Mouse (Mus musculus) heart, postnatal 0 days (tissue): ENCODE measurements at regions not wholly inside any gene's neighbourhood (a gene's known extent, or its start where the extent isn't known, plus 50 kb on each side); places are given as distances from the start of the nearest gene placed in this dataset.
A peak's percentile ranks its signal among the peaks of the same experiment; 100 is the strongest.

Source experiments
- ATAC-seq: fragments of 200-750 bp; cut with Nextera tagmentation; 2 replicates; pipeline ENCODE4 v1.8.0; 2017; ENCODE audit warnings: low read depth, moderate number of reproducible peaks, moderate library complexity; ENCODE audit not compliant: insufficient read depth
- DNase-seq: peaks from one replicate; pipeline ENCODE4 v3.0.0-alpha.2; 2016; ENCODE audit warnings: low spot score
- H3K27ac ChIP-seq: fragments of 300-500 bp; sonication (generic); 2 replicates; pipeline ENCODE4 v1.5.1; 2014; ENCODE audit warnings: low read depth, mild to moderate bottlenecking
- H3K27me3 ChIP-seq: fragments of 300-500 bp; sonication (generic); 2 replicates; pipeline ENCODE4 v1.6.1; 2014; ENCODE audit warnings: low read length, mixed read lengths; ENCODE audit not compliant: control insufficient read depth, insufficient read depth
- H3K36me3 ChIP-seq: fragments of 300-500 bp; sonication (generic); replicated peaks from 2 replicates; pipeline ENCODE4 v1.6.1; 2014; ENCODE audit warnings: low read length, mixed read lengths; ENCODE audit not compliant: control insufficient read depth, insufficient read depth
- H3K4me1 ChIP-seq: fragments of 300-500 bp; sonication (generic); 2 replicates; pipeline ENCODE4 v1.6.1; 2014; ENCODE audit warnings: antibody characterized with exemption; ENCODE audit not compliant: control insufficient read depth, insufficient read depth
- H3K4me2 ChIP-seq: fragments of 300-500 bp; sonication (generic); 2 replicates; pipeline ENCODE4 v1.6.1; 2014; ENCODE audit warnings: low read depth, mild to moderate bottlenecking, low read length, moderate library complexity
- H3K4me3 ChIP-seq: fragments of 300-500 bp; sonication (generic); 2 replicates; pipeline ENCODE4 v1.5.1; 2014; ENCODE audit warnings: low read depth, low read length
- H3K9ac ChIP-seq: fragments of 300-500 bp; sonication (generic); replicated peaks from 2 replicates; pipeline ENCODE4 v1.6.1; 2014; ENCODE audit warnings: low read depth, low read length, mixed read lengths
- H3K9me3 ChIP-seq: fragments of 300-500 bp; sonication (generic); replicated peaks from 2 replicates; pipeline ENCODE4 v1.6.1; 2016; ENCODE audit warnings: low read length; ENCODE audit not compliant: control insufficient read depth
- CTCF ChIP-seq: IDR thresholded peaks from 2 replicates; pipeline ENCODE4 v1.5.1; 2016; ENCODE audit warnings: antibody characterized with exemption, control low read depth, low read depth
- EP300 ChIP-seq: IDR thresholded peaks from 2 replicates; pipeline ENCODE4 v1.6.1; 2016; ENCODE audit warnings: antibody characterized with exemption, low read depth
- WGBS: fragments of 180-500 bp; shearing (Covaris S2); extraction: QIAGEN DNeasy Blood & Tissue Kit; methylation state at CpG from one replicate; pipeline ENCODE4 v1.1.7; 2014; 5-methylcytosine and 5-hydroxymethylcytosine counted together

GRCm38 (mm10) chr15:97598270-97598669, 107.4 kb downstream of the Rpap3 start:
- Histone ChIP-seq H3K4me2 (no peak overlapping the region), H3K27ac (no peak overlapping the region), H3K4me1 (no peaks in the 10 kb centered on the region; the same call in 1 of the 2 replicates), H3K9ac (no peak overlapping the region), H3K9me3 (no peaks in the 10 kb centered on the region), H3K4me3 (no peak overlapping the region), H3K27me3 (no peaks in the 10 kb centered on the region), H3K36me3 (no peaks in the 10 kb centered on the region)
- TF ChIP-seq EP300 (no peak), CTCF (no peak)
- ATAC-seq (no peak), DNase-seq (no peak)
- 60% methylated on average over 8 of the region's 8 CpGs for WGBS

GRCm38 (mm10) chr15:97596514-97597081, 109.0 kb downstream of the Rpap3 start:
- H3K4me3 ChIP-seq, result no peak overlapping the region
- 57% methylated on average over 8 of the region's 8 CpGs for WGBS
- TF ChIP-seq EP300, result no peak
- no peak for TF ChIP-seq CTCF

GRCm38 (mm10) chr15:97595284-97595796, 110.3 kb downstream of the Rpap3 start:
- H3K9me3 ChIP-seq, result no peaks in the 10 kb centered on the region
- no peaks in the 10 kb centered on the region for H3K36me3 ChIP-seq
- no peaks in the 10 kb centered on the region for H3K27me3 ChIP-seq
- H3K4me2 ChIP-seq, result no peak overlapping the region
- no peak overlapping the region for H3K27ac ChIP-seq
- no peak overlapping the region for H3K4me3 ChIP-seq
- TF ChIP-seq EP300, result no peak
- no peak for TF ChIP-seq CTCF
- no peak overlapping the region for H3K9ac ChIP-seq
- ATAC-seq (no peak), DNase-seq (no peak)
- no peaks in the 10 kb centered on the region; the same call in 1 of the 2 replicates for H3K4me1 ChIP-seq
- WGBS, result 69% methylated on average over 6 of the region's 6 CpGs

More at GRCm38 (mm10) chr15:97596514-97597081, 109.0 kb downstream of the Rpap3 start:
- no peak overlapping the region for H3K27ac ChIP-seq
- H3K4me1 ChIP-seq, result no peaks in the 10 kb centered on the region; the same call in 1 of the 2 replicates
- no peaks in the 10 kb centered on the region for H3K36me3 ChIP-seq
- DNase-seq (no peak), ATAC-seq (no peak)
- H3K9me3 ChIP-seq, result no peaks in the 10 kb centered on the region
- H3K9ac ChIP-seq, result no peak overlapping the region
- no peak overlapping the region for H3K4me2 ChIP-seq
- H3K27me3 ChIP-seq, result no peaks in the 10 kb centered on the region

- Histone ChIP-seq H3K36me3 (no peaks in the 10 kb centered on the region), H3K4me1 (no peaks in the 10 kb centered on the region; the same call in 1 of the 2 replicates), H3K9ac (no peak overlapping the region), H3K27ac (peak overlapping the region; percentile 58), H3K4me2 (no peak overlapping the region), H3K9me3 (no peaks in the 10 kb centered on the region), H3K27me3 (no peaks in the 10 kb centered on the region), H3K4me3 (no peak overlapping the region)
- WGBS, result 39% methylated on average over 11 of the region's 11 CpGs
- ATAC-seq, result peak; percentile 54; the same call in 1 of the 2 replicates
- TF ChIP-seq CTCF (no peak), EP300 (peak; percentile 46; the same call in 1 of the 2 replicates)
- peak; percentile 34 for DNase-seq
Observed at GRCm38 (mm10) chr15:97593781-97594600, 111.6 kb downstream of the Rpap3 start.

- WGBS, result 81% methylated on average over 11 of the region's 11 CpGs
- TF ChIP-seq CTCF, result no peak
- TF ChIP-seq EP300, result no peak
Observed at GRCm38 (mm10) chr15:97592786-97593185, 112.8 kb downstream of the Rpap3 start.

More at GRCm38 (mm10) chr15:97592786-97593185, 112.8 kb downstream of the Rpap3 start:
- Histone ChIP-seq H3K36me3 (no peaks in the 10 kb centered on the region), H3K4me3 (no peak overlapping the region), H3K27me3 (no peaks in the 10 kb centered on the region), H3K9me3 (no peaks in the 10 kb centered on the region), H3K9ac (no peak overlapping the region), H3K27ac (no peak overlapping the region), H3K4me1 (no peaks in the 10 kb centered on the region; the same call in 1 of the 2 replicates), H3K4me2 (no peak overlapping the region)
- DNase-seq (no peak), ATAC-seq (no peak)
